Mouse (Mus musculus) CH12.LX (cell line): ENCODE results near the gene Mtap.

Source experiments
- CTCF ChIP-seq, 2 experiments: IDR thresholded peaks in 1 of 2; conservative IDR thresholded peaks in 1 of 2; 2 replicates each; pipeline ENCODE4 v1.5.1; 2011 to 2012; ENCODE audit warnings: low read depth in 2 of 2, low read length in 2 of 2, improper control_type of control experiment in 1 of 2, inconsistent platforms in 1 of 2, mild to moderate bottlenecking in 1 of 2, moderate library complexity in 1 of 2
- ELF1 ChIP-seq: IDR thresholded peaks from 2 replicates; pipeline ENCODE4 v1.6.1; 2014; ENCODE audit warnings: low read depth, mild to moderate bottlenecking, inconsistent platforms, low read length, improper control_type of control experiment
- EP300 ChIP-seq: IDR thresholded peaks from 2 replicates; pipeline ENCODE4 v1.6.1; 2011; ENCODE audit warnings: low read length, improper control_type of control experiment
- ETS1 ChIP-seq: conservative IDR thresholded peaks from 2 replicates; pipeline ENCODE4 v1.6.1; 2012; ENCODE audit warnings: low read depth, mild to moderate bottlenecking, inconsistent platforms, low read length, improper control_type of control experiment, moderate library complexity
- MAFK ChIP-seq: IDR thresholded peaks from 2 replicates; pipeline ENCODE4 v1.6.1; 2011; ENCODE audit warnings: low read length, improper control_type of control experiment; ENCODE audit not compliant: insufficient replicate concordance
- MAX ChIP-seq: IDR thresholded peaks from 2 replicates; pipeline ENCODE4 v1.6.1; 2011; ENCODE audit warnings: low read length, improper control_type of control experiment
- MXI1 ChIP-seq: IDR thresholded peaks from 2 replicates; pipeline ENCODE4 v1.6.1; 2011; ENCODE audit warnings: mild to moderate bottlenecking, low read depth, low read length, improper control_type of control experiment
- PAX5 ChIP-seq: IDR thresholded peaks from 2 replicates; pipeline ENCODE4 v1.6.1; 2012; ENCODE audit warnings: low read length, inconsistent platforms, mixed read lengths
- POLR2A ChIP-seq: IDR thresholded peaks from 2 replicates; pipeline ENCODE4 v1.6.1; 2011; ENCODE audit warnings: low read depth, mild to moderate bottlenecking, improper control_type of control experiment, low read length
- RAD21 ChIP-seq: IDR thresholded peaks from 2 replicates; pipeline ENCODE4 v1.6.1; 2011; ENCODE audit warnings: low read depth, mild to moderate bottlenecking, low read length, improper control_type of control experiment, moderate library complexity
- TCF12 ChIP-seq: IDR thresholded peaks from 2 replicates; pipeline ENCODE4 v1.6.1; 2014; ENCODE audit warnings: low read depth, mild to moderate bottlenecking, inconsistent platforms, low read length, improper control_type of control experiment
- USF1 ChIP-seq: IDR thresholded peaks from 2 replicates; pipeline ENCODE4 v1.6.1; 2014; ENCODE audit warnings: low read depth, mild to moderate bottlenecking, inconsistent platforms, low read length, improper control_type of control experiment
- USF2 ChIP-seq: conservative IDR thresholded peaks from 2 replicates; pipeline ENCODE4 v1.6.1; 2011; ENCODE audit warnings: low read depth, low read length, improper control_type of control experiment
- ZMIZ1 ChIP-seq: IDR thresholded peaks from 2 replicates; pipeline ENCODE4 v1.6.1; 2012; ENCODE audit warnings: low read depth, mild to moderate bottlenecking, inconsistent platforms, low read length, improper control_type of control experiment

DNA sequence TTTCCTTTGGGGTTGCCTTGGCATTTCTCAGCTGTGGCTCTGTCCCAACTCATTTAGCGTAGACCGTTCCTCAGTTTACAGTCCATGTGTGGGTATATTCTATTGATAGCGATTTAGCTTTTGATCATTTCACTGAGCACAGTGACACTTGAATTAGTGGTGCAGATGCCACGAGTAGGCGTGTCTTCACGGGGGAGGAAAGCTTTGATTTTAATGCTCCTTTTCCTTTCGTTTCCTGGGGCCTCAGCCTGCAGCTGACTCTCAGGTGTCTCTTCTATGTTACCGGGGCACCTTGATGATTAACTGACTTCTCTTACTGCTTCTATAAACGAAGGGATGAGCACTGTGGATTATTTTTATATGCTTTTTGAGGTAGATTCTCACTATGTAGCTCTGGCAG, 32.0 kb downstream of the Mtap start:
- TF ChIP-seq TCF12 (no peak), POLR2A (no peak), ETS1 (no peak), ELF1 (no peak), CTCF (conservative IDR thresholded peaks at IDR 0.05 in 1 of 2, IDR thresholded peaks at IDR 0.05 in 1 of 2; ENCODE audit: low read depth in 2 of 2, low read length in 2 of 2) (no peak), USF2 (no peak), PAX5 (no peak), USF1 (no peak), MXI1 (no peak), ZMIZ1 (no peak), EP300 (no peak), MAFK (no peak), RAD21 (no peak), MAX (no peak)
